ENCODE assay signal across 10 mouse cellular contexts in the genomic region with DNA sequence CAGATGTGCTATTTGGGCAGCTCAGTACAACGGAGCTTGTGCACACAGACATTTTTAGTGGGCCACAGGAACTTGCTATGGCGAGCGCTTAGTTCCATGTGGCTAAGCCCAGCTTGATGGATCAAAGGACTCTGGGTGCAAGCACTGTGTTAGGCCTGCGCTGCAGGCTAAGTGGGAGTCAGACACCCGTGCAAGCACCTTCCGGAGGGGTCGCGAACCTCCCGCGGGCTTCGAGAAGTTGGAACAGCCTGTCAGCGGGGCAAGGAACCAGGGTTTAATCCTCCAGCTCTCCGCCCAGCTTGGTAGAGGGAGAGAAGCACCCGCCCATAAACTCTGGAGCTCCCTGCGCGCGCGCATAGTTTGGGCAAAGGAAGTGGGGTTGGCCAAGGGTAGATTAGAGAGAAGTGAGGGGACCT. TPM values are rescaled to one million over a fixed set of nuclear protein-coding genes. Genes with fewer than 3 reads are reported as not detected.
DNase-seq lines count a peak whose midpoint lies in the region; ATAC-seq and TF ChIP-seq lines count a peak whose summit lies in the region.
"Had no signal": no experiment of that assay in that cellular context is flagged by ENCODE, and none has a peak within 500 bp of the region (broad histone marks: within the 10 kb centered on the region; RNA-seq: fewer than 3 reads in every experiment).

No protein-coding gene starts in this region.

- H3K27ac ChIP-seq in intestine, embryonic 14.5 days (ENCODE audit: low read depth) = no peak overlapping the region
- H3K27ac ChIP-seq in intestine, postnatal 0 days (ENCODE audit: low read depth, low read length) = no peak overlapping the region
- H3K27ac ChIP-seq in hindbrain, embryonic 13.5 days = no peak overlapping the region
- H3K27ac ChIP-seq in midbrain, postnatal 0 days (ENCODE audit: low read depth, low read length) = no peak overlapping the region

- TF ChIP-seq CTCF in intestine, postnatal 0 days (IDR thresholded peaks at IDR 0.05; ENCODE audit: low read depth) = no peak
- no peak for TF ChIP-seq CTCF in midbrain, postnatal 0 days (IDR thresholded peaks at IDR 0.05)

- no peaks in the 10 kb centered on the region for H3K9me3 ChIP-seq in intestine, embryonic 14.5 days (ENCODE audit: control insufficient read depth, low read length)
- no peaks in the 10 kb centered on the region for H3K9me3 ChIP-seq in intestine, postnatal 0 days (ENCODE audit: control insufficient read depth)
- H3K9me3 ChIP-seq in hindbrain, embryonic 13.5 days = 0 out of 2 replicates have a peak, but pooled peaks cover 3% of the 10 kb centered on the region
- no peaks in the 10 kb centered on the region for H3K9me3 ChIP-seq in midbrain, postnatal 0 days (ENCODE audit: low read length)

- no peak for ATAC-seq in intestine, embryonic 14.5 days (replicated peaks; ENCODE audit: low FRiP score, low TSS enrichment, low read depth)
- no peak for ATAC-seq in intestine, postnatal 0 days
- ATAC-seq in hindbrain, embryonic 13.5 days (ENCODE audit: low FRiP score) = no peak
- ATAC-seq in midbrain, postnatal 0 days (ENCODE audit: low FRiP score) = no peak; the same call in 1 of the 2 replicates

- peaks cover 24% of the 10 kb centered on the region for H3K27me3 ChIP-seq in intestine, embryonic 14.5 days (replicated peaks; ENCODE audit: control insufficient read depth, insufficient read depth, low read length)
- H3K27me3 ChIP-seq in intestine, postnatal 0 days (replicated peaks; ENCODE audit: control insufficient read depth, insufficient read depth, low read length) = peaks cover 18% of the 10 kb centered on the region; the same call in 1 of the 2 replicates
- H3K27me3 ChIP-seq in hindbrain, embryonic 13.5 days = peaks cover 39% of the 10 kb centered on the region
- H3K27me3 ChIP-seq in midbrain, postnatal 0 days (ENCODE audit: insufficient read depth, low read length) = peaks cover 9% of the 10 kb centered on the region

- peak overlapping the region; percentile 43 for H3K4me2 ChIP-seq in intestine, embryonic 14.5 days (ENCODE audit: low read length)
- H3K4me2 ChIP-seq in intestine, postnatal 0 days (replicated peaks; ENCODE audit: low read depth) = no peak overlapping the region
- H3K4me2 ChIP-seq in hindbrain, embryonic 13.5 days = peak overlapping the region; percentile 47
- peak overlapping the region; percentile 36 for H3K4me2 ChIP-seq in midbrain, postnatal 0 days (ENCODE audit: low read depth, low read length, poor library complexity, severe bottlenecking)

- peaks cover 6% of the 10 kb centered on the region; the same call in 1 of the 2 replicates for H3K4me1 ChIP-seq in intestine, embryonic 14.5 days (replicated peaks; ENCODE audit: control insufficient read depth, insufficient read depth, low read length)
- no peaks in the 10 kb centered on the region for H3K4me1 ChIP-seq in intestine, postnatal 0 days (replicated peaks; ENCODE audit: control insufficient read depth, insufficient read depth, low read length)
- peaks cover 13% of the 10 kb centered on the region for H3K4me1 ChIP-seq in hindbrain, embryonic 13.5 days (replicated peaks)
- no peaks in the 10 kb centered on the region for H3K4me1 ChIP-seq in midbrain, postnatal 0 days (ENCODE audit: insufficient read depth, low read length)

- DNase-seq in intestine, embryonic 14.5 days (ENCODE audit: low spot score) = no peak
- peak; percentile 61 for DNase-seq in embryo, embryonic 10.5 days (ENCODE audit: low spot score)
- no peak for DNase-seq in midbrain, postnatal 0 days (ENCODE audit: low spot score)
- DNase-seq in layer of hippocampus, adult 8-10 months (ENCODE audit: low spot score in 2 of 2) = no peak
- DNase-seq in adrenal gland, adult (ENCODE audit: inconsistent age in 2 of 2, low spot score in 1 of 2) = no peak
- DNase-seq in cerebellum, postnatal 36 days = no peak
- DNase-seq: lung, postnatal 36 days had no signal

- H3K4me3 ChIP-seq in intestine, embryonic 14.5 days (ENCODE audit: low read depth, low read length) = peak overlapping the region; percentile 22
- H3K4me3 ChIP-seq in intestine, postnatal 0 days (ENCODE audit: low read depth, low read length) = no peak overlapping the region
- H3K4me3 ChIP-seq in hindbrain, embryonic 13.5 days = peak overlapping the region; percentile 16; the same call in 1 of the 2 replicates
- peak overlapping the region; percentile 3; the same call in 1 of the 2 replicates for H3K4me3 ChIP-seq in midbrain, postnatal 0 days (ENCODE audit: low read depth, low read length)

- WGBS in intestine, embryonic 14.5 days = 6% methylated on average over 18 of the region's 18 CpGs
- WGBS in intestine, postnatal 0 days = 9% methylated on average over 18 of the region's 18 CpGs
- 5% methylated on average over 18 of the region's 18 CpGs for WGBS in hindbrain, embryonic 13.5 days
- WGBS in midbrain, postnatal 0 days = 6% methylated on average over 18 of the region's 18 CpGs

- no peak overlapping the region for H3K9ac ChIP-seq in intestine, embryonic 14.5 days (ENCODE audit: low read length)
- H3K9ac ChIP-seq in intestine, postnatal 0 days (ENCODE audit: low read depth, low read length) = no peak overlapping the region
- peak overlapping the region; percentile 46 for H3K9ac ChIP-seq in hindbrain, embryonic 13.5 days
- H3K9ac ChIP-seq in midbrain, postnatal 0 days (replicated peaks; ENCODE audit: low read length, poor library complexity, severe bottlenecking) = no peak overlapping the region

- no peaks in the 10 kb centered on the region for H3K36me3 ChIP-seq in intestine, embryonic 14.5 days (ENCODE audit: control insufficient read depth, insufficient read depth, low read length)
- no peaks in the 10 kb centered on the region for H3K36me3 ChIP-seq in intestine, postnatal 0 days (ENCODE audit: control insufficient read depth, insufficient read depth)
- H3K36me3 ChIP-seq in hindbrain, embryonic 13.5 days = no peaks in the 10 kb centered on the region
- H3K36me3 ChIP-seq in midbrain, postnatal 0 days (ENCODE audit: insufficient read depth, low read length) = no peaks in the 10 kb centered on the region

RNA-seq across cellular contexts. Expression of a gene that starts 17.7 kb away (rescaled TPM):
- 1,263 and 1,282 TPM in 2 replicates for polyA plus RNA-seq in intestine, embryonic 14.5 days (2014; fragmentation: Nextera tagmentation; extraction: Ambion mirVana)
- polyA plus RNA-seq in intestine, postnatal 0 days (2015; fragmentation: Nextera tagmentation; extraction: Ambion mirVana) = 296 and 303 TPM in 2 replicates
- polyA plus RNA-seq in hindbrain, embryonic 13.5 days (2015; fragmentation: Nextera tagmentation; extraction: Ambion mirVana) = 542 and 556 TPM in 2 replicates
- total RNA-seq in midbrain, postnatal 0 days (2014; rRNA removed) = 303 and 313 TPM in 2 replicates
- 321 and 334 TPM in 2 replicates for polyA plus RNA-seq in midbrain, postnatal 0 days (2015; fragmentation: Nextera tagmentation; extraction: Ambion mirVana)
- 100 to 1,000 TPM; 184 to 220 (median 194) TPM for total RNA-seq in layer of hippocampus, adult 8-10 months (2022)

RNA-seq across cellular contexts. Expression of a gene that starts 22.7 kb away (rescaled TPM):
- polyA plus RNA-seq in intestine, embryonic 14.5 days (2014; fragmentation: Nextera tagmentation; extraction: Ambion mirVana) = 0.15 and 0.19 TPM in 2 replicates
- polyA plus RNA-seq in intestine, postnatal 0 days (2015; fragmentation: Nextera tagmentation; extraction: Ambion mirVana) = not detected in 2 replicates
- 20.2 and 29.0 TPM in 2 replicates for polyA plus RNA-seq in hindbrain, embryonic 13.5 days (2015; fragmentation: Nextera tagmentation; extraction: Ambion mirVana)
- 2.5 and 7.2 TPM in 2 replicates for total RNA-seq in midbrain, postnatal 0 days (2014; rRNA removed)
- polyA plus RNA-seq in midbrain, postnatal 0 days (2015; fragmentation: Nextera tagmentation; extraction: Ambion mirVana) = 0.22 TPM in 1 of 2 replicates, not detected in the other
- not detected for total RNA-seq in layer of hippocampus, adult 8-10 months (2022)
- total RNA-seq: gastrocnemius, adult 8-10 months had no signal

RNA-seq across cellular contexts. Expression of a gene that starts 33.5 kb away (rescaled TPM):
- polyA plus RNA-seq in intestine, embryonic 14.5 days (2014; fragmentation: Nextera tagmentation; extraction: Ambion mirVana) = 1.5 and 2.1 TPM in 2 replicates
- polyA plus RNA-seq in intestine, postnatal 0 days (2015; fragmentation: Nextera tagmentation; extraction: Ambion mirVana) = 1.1 TPM in 2 replicates
- polyA plus RNA-seq in hindbrain, embryonic 13.5 days (2015; fragmentation: Nextera tagmentation; extraction: Ambion mirVana) = 4.8 and 5.0 TPM in 2 replicates
- total RNA-seq in midbrain, postnatal 0 days (2014; rRNA removed) = 6.7 and 10.8 TPM in 2 replicates
- polyA plus RNA-seq in midbrain, postnatal 0 days (2015; fragmentation: Nextera tagmentation; extraction: Ambion mirVana) = 6.5 and 7.7 TPM in 2 replicates
- 1 to 10 TPM; 3.2 to 4.4 (median 3.5) TPM for total RNA-seq in layer of hippocampus, adult 8-10 months (2022)

Comparison
In these comparisons a context has a peak if more than half of its experiments do, and no peak if none do; other contexts are left out.
1. RNA of a gene that starts 22.7 kb away (polyA plus RNA-seq): 20.2 to 29.0 TPM in hindbrain, embryonic 13.5 days; 0.22 TPM in midbrain, postnatal 0 days, 0.15 to 0.19 TPM in intestine, embryonic 14.5 days and not detected in intestine, postnatal 0 days; every median in the first group is over 10 times any median in the second.